Comparison of ENCODE assay signal across 32 mouse cellular contexts in the genomic region with DNA sequence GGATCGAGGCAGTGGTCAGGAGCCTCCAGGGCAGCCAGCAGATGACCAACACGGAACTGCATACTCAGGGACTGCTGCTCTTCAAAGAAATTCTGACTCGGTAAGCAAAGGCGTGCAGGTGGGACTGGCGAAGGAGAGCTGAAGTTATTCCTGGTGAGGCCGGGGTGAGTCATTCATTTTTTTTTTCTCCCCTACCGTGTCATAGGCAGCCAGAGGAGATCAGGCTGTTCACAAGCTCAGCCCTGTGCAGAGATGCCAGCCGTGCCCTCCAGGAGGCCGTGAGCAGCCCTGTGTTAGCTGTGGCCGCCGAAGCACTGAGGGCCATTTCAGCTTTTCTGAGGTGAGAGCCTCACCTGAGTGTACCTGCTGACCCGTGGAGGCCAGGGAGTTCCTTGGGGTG. TPM values are rescaled to one million over a fixed set of nuclear protein-coding genes. Genes with fewer than 3 reads are reported as not detected.
DNase-seq lines count a peak whose midpoint lies in the region; ATAC-seq and TF ChIP-seq lines count a peak whose summit lies in the region.
"Had no signal": no experiment of that assay in that cellular context is flagged by ENCODE, and none has a peak within 500 bp of the region (broad histone marks: within the 10 kb centered on the region; RNA-seq: fewer than 3 reads in every experiment).

No protein-coding gene starts in this region.

- H3K4me2 ChIP-seq in stomach, postnatal 0 days (replicated peaks; ENCODE audit: low read depth) = no peak overlapping the region
- H3K4me2 ChIP-seq: embryonic facial prominence, embryonic 12.5 days; kidney, embryonic 15.5 days; liver, embryonic 11.5 days; neural tube, embryonic 15.5 days had no signal

- peak; percentile 55 for DNase-seq in adrenal gland, adult 2 months
- no peak for DNase-seq in adrenal gland, postnatal 4 days (ENCODE audit: low spot score in 2 of 2)
- no peak for DNase-seq in layer of hippocampus, adult 2 months (ENCODE audit: low spot score in 2 of 2)
- DNase-seq in layer of hippocampus, postnatal 36 days = no peak
- peak; percentile 43 for DNase-seq in right cerebral cortex, postnatal 25 days
- DNase-seq in right cerebral cortex, postnatal 10 days (ENCODE audit: low spot score in 2 of 2) = no peak
- DNase-seq in stomach, postnatal 0 days (ENCODE audit: low spot score) = peak; percentile 33
- DNase-seq: cerebellum, adult 2 months; cerebellum, postnatal 36 days; gastrocnemius, postnatal 14 days; lung, adult 18-20 months; lung, postnatal 14 days; spleen, adult 18-20 months; thymus, adult 18-20 months had no signal

- no peak overlapping the region for H3K9ac ChIP-seq in stomach, postnatal 0 days (ENCODE audit: low read length)
- H3K9ac ChIP-seq: embryonic facial prominence, embryonic 12.5 days; kidney, embryonic 15.5 days; neural tube, embryonic 15.5 days had no signal

- no peak overlapping the region for H3K4me3 ChIP-seq in layer of hippocampus, adult 2 months
- no peak overlapping the region for H3K4me3 ChIP-seq in stomach, postnatal 0 days (ENCODE audit: low read depth, low read length)
- H3K4me3 ChIP-seq: embryonic facial prominence, embryonic 12.5 days; erythroblast, embryonic 14.5 days; hindbrain, embryonic 10.5 days; kidney, embryonic 15.5 days; megakaryocyte, embryonic 14.5 days; neural tube, embryonic 15.5 days had no signal

- no peaks in the 10 kb centered on the region for H3K36me3 ChIP-seq in stomach, postnatal 0 days (ENCODE audit: control insufficient read depth, insufficient read depth, low read length)
- H3K36me3 ChIP-seq: embryonic facial prominence, embryonic 12.5 days; hindbrain, embryonic 10.5 days; kidney, embryonic 15.5 days; neural tube, embryonic 15.5 days had no signal

- ATAC-seq in stomach, postnatal 0 days (ENCODE audit: low FRiP score, low TSS enrichment) = peak; percentile 72
- no peak for ATAC-seq in granulocyte monocyte progenitor cell, adult 5-6 weeks (replicated peaks; ENCODE audit: poor library complexity, severe bottlenecking)
- ATAC-seq: forebrain, embryonic 14.5 days; hindbrain, postnatal 0 days; intestine, postnatal 0 days; midbrain, embryonic 16.5 days had no signal

- peak; percentile 16; the same call in 1 of the 2 replicates for TF ChIP-seq CTCF in layer of hippocampus, adult 2 months (conservative IDR thresholded peaks at IDR 0.05)
- no peak for TF ChIP-seq CTCF in stomach, postnatal 0 days (IDR thresholded peaks at IDR 0.05; ENCODE audit: low read depth)

- 57% methylated on average over 12 of the region's 12 CpGs for WGBS in stomach, postnatal 0 days

- no peaks in the 10 kb centered on the region for H3K27me3 ChIP-seq in stomach, postnatal 0 days (ENCODE audit: control insufficient read depth, insufficient read depth, low read length)
- H3K27me3 ChIP-seq: embryonic facial prominence, embryonic 12.5 days; neural tube, embryonic 15.5 days had no signal

- TF ChIP-seq EP300 in stomach, postnatal 0 days (optimal IDR thresholded peaks at IDR 0.05) = no peak

- H3K27ac ChIP-seq in layer of hippocampus, adult 2 months = no peak overlapping the region
- no peak overlapping the region for H3K27ac ChIP-seq in stomach, postnatal 0 days (replicated peaks)
- H3K27ac ChIP-seq: embryonic facial prominence, embryonic 12.5 days; hindbrain, embryonic 10.5 days; hindbrain, postnatal 0 days; kidney, embryonic 15.5 days; neural tube, embryonic 15.5 days had no signal

- H3K4me1 ChIP-seq in stomach, postnatal 0 days (replicated peaks; ENCODE audit: control insufficient read depth, insufficient read depth) = no peaks in the 10 kb centered on the region
- H3K4me1 ChIP-seq: embryonic facial prominence, embryonic 12.5 days; kidney, embryonic 15.5 days; neural tube, embryonic 15.5 days had no signal

- no peaks in the 10 kb centered on the region for H3K9me3 ChIP-seq in stomach, postnatal 0 days (ENCODE audit: control insufficient read depth, low read length)
- H3K9me3 ChIP-seq: embryonic facial prominence, embryonic 12.5 days; hindbrain, embryonic 10.5 days; kidney, embryonic 15.5 days; megakaryocyte, embryonic 14.5 days; neural tube, embryonic 15.5 days had no signal

RNA-seq across cellular contexts. Expression of gene Mei1, which starts 16.3 kb away (rescaled TPM):
- total RNA-seq in adrenal gland, adult 2 months (2021) = 1 to 10 TPM in 1 of 2 experiments, under 1 TPM in 1; 0.35 to 3.2 TPM
- polyA plus RNA-seq in adrenal gland, adult 2 months (2012; rRNA removed) = not detected in 2 replicates
- 1 to 10 TPM; 3.5 to 3.8 TPM for total RNA-seq in adrenal gland, postnatal 4 days (2021)
- under 1 TPM; 0.26 to 0.44 TPM for total RNA-seq in layer of hippocampus, adult 2 months (2021)
- total RNA-seq in layer of hippocampus, postnatal 36 days (2021) = under 1 TPM; 0.17 to 0.30 TPM
- 0.02 and 0.04 TPM in 2 replicates for polyA plus RNA-seq in stomach, postnatal 0 days (2015; fragmentation: Nextera tagmentation; extraction: Ambion mirVana)
- total RNA-seq in granulocyte monocyte progenitor cell, adult 5-6 weeks (2014; fragmentation: Nextera tagmentation) = not detected in 2 replicates
- not detected in 2 replicates for total RNA-seq in granulocyte monocyte progenitor cell, adult 5-6 weeks (2017)
- total RNA-seq: heart, adult 8-10 months; MEL had no signal
- polyA plus RNA-seq: erythroblast, embryonic 14.5 days; forebrain, embryonic 14.5 days; heart, embryonic 16.5 days; hindbrain, embryonic 10.5 days; intestine, postnatal 0 days; liver, embryonic 11.5 days; midbrain, embryonic 16.5 days had no signal

RNA-seq across cellular contexts. Expression of gene 4930407I10Rik, which starts 27.2 kb away (rescaled TPM):
- total RNA-seq in adrenal gland, adult 2 months (2021) = not detected
- polyA plus RNA-seq in adrenal gland, adult 2 months (2012; rRNA removed) = not detected in 2 replicates
- total RNA-seq in adrenal gland, postnatal 4 days (2021) = not detected
- not detected for total RNA-seq in layer of hippocampus, adult 2 months (2021)
- total RNA-seq in layer of hippocampus, postnatal 36 days (2021) = not detected
- polyA plus RNA-seq in stomach, postnatal 0 days (2015; fragmentation: Nextera tagmentation; extraction: Ambion mirVana) = 0.04 TPM in 1 of 2 replicates, not detected in the other
- not detected in 2 replicates for total RNA-seq in granulocyte monocyte progenitor cell, adult 5-6 weeks (2014; fragmentation: Nextera tagmentation)
- total RNA-seq in granulocyte monocyte progenitor cell, adult 5-6 weeks (2017) = not detected in 2 replicates
- total RNA-seq: gastrocnemius, postnatal 14 days; heart, adult 8-10 months; hindbrain, postnatal 0 days; layer of hippocampus, postnatal 14 days; MEL had no signal
- polyA plus RNA-seq: cerebellum, adult 2 months; erythroblast, embryonic 14.5 days; forebrain, embryonic 14.5 days; heart, embryonic 16.5 days; hindbrain, embryonic 10.5 days; hindbrain, postnatal 0 days; intestine, postnatal 0 days; large intestine, adult 2 months; limb, embryonic 11.5 days; liver, embryonic 11.5 days; midbrain, embryonic 16.5 days; neural tube, embryonic 15.5 days had no signal

RNA-seq across cellular contexts. Expression of gene Snu13, which starts 38.7 kb away (rescaled TPM):
- total RNA-seq in adrenal gland, adult 2 months (2021) = 10 to 100 TPM; 84.9 to 91.7 TPM
- polyA plus RNA-seq in adrenal gland, adult 2 months (2012; rRNA removed) = 61.5 and 68.6 TPM in 2 replicates
- total RNA-seq in adrenal gland, postnatal 4 days (2021) = 100 to 1,000 TPM in 1 of 2 experiments, 10 to 100 TPM in 1; 92.5 to 102 TPM
- 100 to 1,000 TPM; 105 to 111 TPM for total RNA-seq in layer of hippocampus, adult 2 months (2021)
- total RNA-seq in layer of hippocampus, postnatal 36 days (2021) = 100 to 1,000 TPM; 107 to 110 TPM
- polyA plus RNA-seq in stomach, postnatal 0 days (2015; fragmentation: Nextera tagmentation; extraction: Ambion mirVana) = 130 and 133 TPM in 2 replicates
- total RNA-seq in granulocyte monocyte progenitor cell, adult 5-6 weeks (2014; fragmentation: Nextera tagmentation) = 254 and 268 TPM in 2 replicates
- 183 and 209 TPM in 2 replicates for total RNA-seq in granulocyte monocyte progenitor cell, adult 5-6 weeks (2017)

RNA-seq across cellular contexts. Expression of gene Ccdc134, which starts 41.6 kb away (rescaled TPM):
- 1 to 10 TPM; 6.2 to 8.5 TPM for total RNA-seq in adrenal gland, adult 2 months (2021)
- 20.7 and 26.5 TPM in 2 replicates for polyA plus RNA-seq in adrenal gland, adult 2 months (2012; rRNA removed)
- total RNA-seq in adrenal gland, postnatal 4 days (2021) = 10 to 100 TPM; 11.1 to 11.3 TPM
- 10 to 100 TPM; 10.2 to 15.4 TPM for total RNA-seq in layer of hippocampus, adult 2 months (2021)
- total RNA-seq in layer of hippocampus, postnatal 36 days (2021) = 10 to 100 TPM; 11.5 to 15.3 TPM
- polyA plus RNA-seq in stomach, postnatal 0 days (2015; fragmentation: Nextera tagmentation; extraction: Ambion mirVana) = 8.2 and 8.5 TPM in 2 replicates
- 11.0 and 26.5 TPM in 2 replicates for total RNA-seq in granulocyte monocyte progenitor cell, adult 5-6 weeks (2014; fragmentation: Nextera tagmentation)
- 13.1 and 17.2 TPM in 2 replicates for total RNA-seq in granulocyte monocyte progenitor cell, adult 5-6 weeks (2017)

RNA-seq across cellular contexts. Expression of gene Desi1, which starts 52.5 kb away (rescaled TPM):
- 100 to 1,000 TPM in 1 of 2 experiments, 10 to 100 TPM in 1; 56.0 to 149 TPM for total RNA-seq in adrenal gland, adult 2 months (2021)
- 100.0 and 101 TPM in 2 replicates for polyA plus RNA-seq in adrenal gland, adult 2 months (2012; rRNA removed)
- total RNA-seq in adrenal gland, postnatal 4 days (2021) = 10 to 100 TPM; 83.6 to 95.1 TPM
- total RNA-seq in layer of hippocampus, adult 2 months (2021) = 100 to 1,000 TPM in 1 of 2 experiments, 10 to 100 TPM in 1; 93.9 to 106 TPM
- 100 to 1,000 TPM; 111 to 116 TPM for total RNA-seq in layer of hippocampus, postnatal 36 days (2021)
- polyA plus RNA-seq in stomach, postnatal 0 days (2015; fragmentation: Nextera tagmentation; extraction: Ambion mirVana) = 20.8 and 22.8 TPM in 2 replicates
- 26.3 and 34.9 TPM in 2 replicates for total RNA-seq in granulocyte monocyte progenitor cell, adult 5-6 weeks (2014; fragmentation: Nextera tagmentation)
- total RNA-seq in granulocyte monocyte progenitor cell, adult 5-6 weeks (2017) = 6.0 and 8.3 TPM in 2 replicates

Comparison
In these comparisons a context has a peak if more than half of its experiments do, and no peak if none do; other contexts are left out.
1. DNase-seq: peak in adrenal gland, adult 2 months (single experiment), right cerebral cortex, postnatal 25 days (single experiment) and stomach, postnatal 0 days (single experiment); none in adrenal gland, postnatal 4 days (0 of 2), layer of hippocampus, adult 2 months (0 of 2), layer of hippocampus, postnatal 36 days (0 of 2) and right cerebral cortex, postnatal 10 days (0 of 2).